Mouse (Mus musculus) midbrain, embryonic 13.5 days (tissue): Measurements from ENCODE around the gene Plvap. TPM values are rescaled to one million over a fixed set of nuclear protein-coding genes. Genes with fewer than 3 reads are reported as not detected.

Experiments used
- ATAC-seq: fragments of 200-750 bp; cut with Nextera tagmentation; 2 replicates; pipeline ENCODE4 v1.8.0; 2017; ENCODE audit warnings: mild to moderate bottlenecking, moderate TSS enrichment, moderate library complexity
- H3K27ac ChIP-seq: fragments of 300-500 bp; sonication (generic); 2 replicates; pipeline ENCODE4 v1.5.1; 2015; ENCODE audit warnings: inconsistent platforms, mild to moderate bottlenecking, moderate library complexity
- H3K27me3 ChIP-seq: fragments of 300-500 bp; sonication (generic); 2 replicates; pipeline ENCODE4 v1.6.1; 2015; ENCODE audit warnings: mild to moderate bottlenecking, inconsistent platforms
- H3K36me3 ChIP-seq: fragments of 300-500 bp; sonication (generic); 2 replicates; pipeline ENCODE4 v1.6.1; 2015; ENCODE audit warnings: mild to moderate bottlenecking, inconsistent platforms
- H3K4me1 ChIP-seq: fragments of 300-500 bp; sonication (generic); replicated peaks from 2 replicates; pipeline ENCODE4 v1.6.1; 2015; ENCODE audit warnings: inconsistent platforms
- H3K4me2 ChIP-seq: fragments of 300-500 bp; sonication (generic); replicated peaks from 2 replicates; pipeline ENCODE4 v1.6.1; 2015; ENCODE audit warnings: moderate library complexity, mild to moderate bottlenecking, inconsistent platforms
- H3K4me3 ChIP-seq: fragments of 300-500 bp; sonication (generic); replicated peaks from 2 replicates; pipeline ENCODE4 v1.5.1; 2015; ENCODE audit warnings: mild to moderate bottlenecking, inconsistent platforms
- H3K9ac ChIP-seq: fragments of 300-500 bp; sonication (generic); replicated peaks from 2 replicates; pipeline ENCODE4 v1.6.1; 2015; ENCODE audit warnings: mild to moderate bottlenecking, inconsistent platforms
- H3K9me3 ChIP-seq: fragments of 300-500 bp; sonication (generic); 2 replicates; pipeline ENCODE4 v1.6.1; 2016; ENCODE audit warnings: mild to moderate bottlenecking, inconsistent platforms
- WGBS: fragments of 180-500 bp; shearing (Covaris S2); methylation state at CpG from one replicate; pipeline ENCODE4 v1.1.7; 2015; 5-methylcytosine and 5-hydroxymethylcytosine counted together
- polyA plus RNA-seq: library from polyadenylated mRNA; unstranded; fragments of >200 nt; fragmentation: Nextera tagmentation; extraction: Ambion mirVana; gene quantifications from 2 replicates; pipeline ENCODE4 v1.2.1, GENCODE M21; 2015

The Plvap gene
- polyA plus RNA-seq, 1 experiment from 2014 or later: 10.2 TPM

- H3K4me3 ChIP-seq: no peak overlapping the region
- H3K27me3 ChIP-seq: no peaks in the 10 kb centered on the region
- no peak overlapping the region for H3K9ac ChIP-seq
- WGBS: 87% methylated on average over 20 of the region's 20 CpGs
- H3K4me2 ChIP-seq: no peak overlapping the region
- H3K36me3 ChIP-seq: peaks cover 49% of the 10 kb centered on the region
- no peak for ATAC-seq
- no peaks in the 10 kb centered on the region for H3K9me3 ChIP-seq
- peaks cover 40% of the 10 kb centered on the region for H3K4me1 ChIP-seq
- no peak overlapping the region for H3K27ac ChIP-seq
Observed at GRCm38 (mm10) chr8:71457659-71458270, 53.8 kb downstream of the Plvap start.

GRCm38 (mm10) chr8:71456906-71457305, 54.6 kb downstream of the Plvap start:
- no peak overlapping the region for H3K9ac ChIP-seq
- H3K4me3 ChIP-seq: no peak overlapping the region
- no peak for ATAC-seq
- H3K27ac ChIP-seq: no peak overlapping the region
- WGBS: 37% methylated on average over 22 of the region's 22 CpGs
- peaks cover 31% of the 10 kb centered on the region for H3K4me1 ChIP-seq
- peaks cover 49% of the 10 kb centered on the region for H3K36me3 ChIP-seq
- no peaks in the 10 kb centered on the region for H3K9me3 ChIP-seq
- no peak overlapping the region for H3K4me2 ChIP-seq
- no peaks in the 10 kb centered on the region for H3K27me3 ChIP-seq

GRCm38 (mm10) chr8:71454668-71455067, 56.9 kb downstream of the Plvap start:
- ATAC-seq: no peak
- Histone ChIP-seq H3K4me1 (peaks cover 12% of the 10 kb centered on the region), H3K4me3 (no peak overlapping the region), H3K27me3 (no peaks in the 10 kb centered on the region), H3K27ac (no peak overlapping the region), H3K36me3 (peaks cover 30% of the 10 kb centered on the region), H3K9me3 (no peaks in the 10 kb centered on the region), H3K9ac (no peak overlapping the region), H3K4me2 (no peak overlapping the region)
- 77% methylated on average over 8 of the region's 8 CpGs for WGBS

- no peak overlapping the region for H3K4me2 ChIP-seq
- H3K27ac ChIP-seq: no peak overlapping the region
- peaks cover 11% of the 10 kb centered on the region for H3K36me3 ChIP-seq
- no peaks in the 10 kb centered on the region for H3K27me3 ChIP-seq
- H3K4me1 ChIP-seq: no peaks in the 10 kb centered on the region
- no peak for ATAC-seq
- no peaks in the 10 kb centered on the region for H3K9me3 ChIP-seq
- 96% methylated on average over 2 of the region's 2 CpGs for WGBS
- H3K9ac ChIP-seq: no peak overlapping the region
- no peak overlapping the region for H3K4me3 ChIP-seq
Observed at GRCm38 (mm10) chr8:71452669-71453068, 58.9 kb downstream of the Plvap start.

GRCm38 (mm10) chr8:71451777-71452176, 59.8 kb downstream of the Plvap start:
- ATAC-seq: no peak
- Histone ChIP-seq H3K4me2 (no peak overlapping the region), H3K36me3 (peaks cover 2% of the 10 kb centered on the region), H3K27ac (no peak overlapping the region), H3K4me3 (no peak overlapping the region), H3K27me3 (no peaks in the 10 kb centered on the region), H3K4me1 (no peaks in the 10 kb centered on the region), H3K9me3 (no peaks in the 10 kb centered on the region), H3K9ac (no peak overlapping the region)
- 67% methylated on average over 11 of the region's 11 CpGs for WGBS

GRCm38 (mm10) chr8:71451337-71451736, 60.2 kb downstream of the Plvap start:
- no peak overlapping the region for H3K9ac ChIP-seq
- 64% methylated on average over 4 of the region's 4 CpGs for WGBS
- H3K4me2 ChIP-seq: no peak overlapping the region
- H3K4me3 ChIP-seq: no peak overlapping the region
- H3K27ac ChIP-seq: no peak overlapping the region
- no peaks in the 10 kb centered on the region for H3K36me3 ChIP-seq
- no peaks in the 10 kb centered on the region for H3K9me3 ChIP-seq
- H3K27me3 ChIP-seq: no peaks in the 10 kb centered on the region
- ATAC-seq: no peak
- no peaks in the 10 kb centered on the region for H3K4me1 ChIP-seq

Other genes with a start within 250 kb of the Plvap start
- 16.8 and 19.9 TPM in 2 replicates for gene Myo9b, start 239.0 kb downstream of the Plvap start, polyA plus RNA-seq
- 54.3 and 54.6 TPM in 2 replicates for gene Haus8, start 238.8 kb downstream of the Plvap start, polyA plus RNA-seq
- 108 and 109 TPM in 2 replicates for gene Use1, start 144.9 kb downstream of the Plvap start, polyA plus RNA-seq
- 4.9 and 5.3 TPM in 2 replicates for gene Ocel1, start 140.5 kb downstream of the Plvap start, polyA plus RNA-seq
- gene Nr2f6, start 129.8 kb downstream of the Plvap start, polyA plus RNA-seq: 17.0 and 21.7 TPM in 2 replicates
- 4.8 and 5.4 TPM in 2 replicates for gene Ushbp1, start 116.0 kb downstream of the Plvap start, polyA plus RNA-seq
- 83.7 and 96.9 TPM in 2 replicates for gene Babam1, start 114.9 kb downstream of the Plvap start, polyA plus RNA-seq
- 14.9 and 16.1 TPM in 2 replicates for gene Ankle1, start 105.7 kb downstream of the Plvap start, polyA plus RNA-seq
- gene Abhd8, start 48.1 kb downstream of the Plvap start, polyA plus RNA-seq: 114 and 133 TPM in 2 replicates
- gene Mrpl34, start 46.8 kb downstream of the Plvap start, polyA plus RNA-seq: 242 TPM in 2 replicates
- 197 TPM in 2 replicates for gene Dda1, start 42.6 kb downstream of the Plvap start, polyA plus RNA-seq
- 5.3 and 9.3 TPM in 2 replicates for gene Ano8, start 25.8 kb downstream of the Plvap start, polyA plus RNA-seq
- 11.6 and 13.2 TPM in 2 replicates for gene Gtpbp3, start 23.6 kb downstream of the Plvap start, polyA plus RNA-seq
- 0.11 TPM in 1 of 2 replicates, not detected in the other for gene Ccdc194, start 14.0 kb upstream of the Plvap start, polyA plus RNA-seq
- gene Bst2, start 25.7 kb upstream of the Plvap start, polyA plus RNA-seq: 9.8 and 10.9 TPM in 2 replicates
- gene Mvb12a, start 31.2 kb upstream of the Plvap start, polyA plus RNA-seq: 51.7 and 62.3 TPM in 2 replicates
- not detected in 2 replicates for gene Tmem221, start 47.1 kb upstream of the Plvap start, polyA plus RNA-seq
- not detected in 2 replicates for gene Nxnl1, start 54.8 kb upstream of the Plvap start, polyA plus RNA-seq
- gene Slc27a1, start 57.1 kb upstream of the Plvap start, polyA plus RNA-seq: 53.7 and 58.7 TPM in 2 replicates
- gene Pgls, start 80.4 kb upstream of the Plvap start, polyA plus RNA-seq: 201 and 208 TPM in 2 replicates
- 4.4 and 7.5 TPM in 2 replicates for gene Fam129c, start 85.9 kb upstream of the Plvap start, polyA plus RNA-seq
- gene Colgalt1, start 99.2 kb upstream of the Plvap start, polyA plus RNA-seq: 51.1 and 51.3 TPM in 2 replicates
- gene Unc13a, start 160.0 kb upstream of the Plvap start, polyA plus RNA-seq: 17.1 and 18.5 TPM in 2 replicates
- 2.5 and 2.7 TPM in 2 replicates for gene Jak3, start 164.5 kb upstream of the Plvap start, polyA plus RNA-seq
- gene Insl3, start 177.5 kb upstream of the Plvap start, polyA plus RNA-seq: 0.70 and 0.79 TPM in 2 replicates
- 0.28 and 0.31 TPM in 2 replicates for gene B3gnt3, start 190.0 kb upstream of the Plvap start, polyA plus RNA-seq
- gene Fcho1, start 214.0 kb upstream of the Plvap start, polyA plus RNA-seq: 63.9 and 65.5 TPM in 2 replicates